Mouse (Mus musculus) embryonic fibroblast, embryonic 13.5 days (primary cell): ENCODE results near the gene Lcn2. TPM values are rescaled to one million over a fixed set of nuclear protein-coding genes. Genes with fewer than 3 reads are reported as not detected.
A peak's percentile ranks its signal among the peaks of the same experiment; 100 is the strongest.

Source experiments
- H3K27ac ChIP-seq: 2 replicates; pipeline ENCODE4 v1.5.1; 2012; ENCODE audit warnings: low read length, control low read depth, inconsistent platforms; ENCODE audit not compliant: insufficient read depth
- H3K4me1 ChIP-seq: 2 replicates; pipeline ENCODE4 v1.6.1; 2011; ENCODE audit warnings: low read length; ENCODE audit not compliant: control insufficient read depth, insufficient read depth
- H3K4me3 ChIP-seq: 2 replicates; pipeline ENCODE4 v1.5.1; 2011; ENCODE audit warnings: mild to moderate bottlenecking, control low read depth, low read length; ENCODE audit not compliant: insufficient read depth
- CTCF ChIP-seq: IDR thresholded peaks from 2 replicates; pipeline ENCODE4 v1.5.1; 2011; ENCODE audit warnings: mild to moderate bottlenecking, control low read depth, low read length, moderate library complexity, borderline replicate concordance; ENCODE audit not compliant: insufficient read depth
- POLR2A ChIP-seq: IDR thresholded peaks from 2 replicates; pipeline ENCODE4 v1.6.1; 2011; ENCODE audit warnings: low read depth, mild to moderate bottlenecking, control low read depth, low read length, moderate library complexity
- polyA plus RNA-seq: library from polyadenylated mRNA; stranded (reverse); fragments of >200 nt; gene quantifications from 2 replicates; pipeline ENCODE4 v1.2.4, GENCODE M21; 2011; ENCODE audit warnings: low read depth; ENCODE audit not compliant: missing spikeins, insufficient read length

Lcn2 gene
- polyA plus RNA-seq = not detected in 2 replicates

- TF ChIP-seq POLR2A (no peak), CTCF (no peak)
- Histone ChIP-seq H3K4me1 (no peaks in the 10 kb centered on the region), H3K27ac (no peak within 1 kb of the TSS), H3K4me3 (no peak within 1 kb of the TSS)
Observed at GRCm38 (mm10) chr2:32387706-32388490, at the start of gene Lcn2. Gene Lcn2 (minus strand): TSS chr2:32388252.

- Histone ChIP-seq H3K27ac (peak overlapping the region; percentile 77), H3K4me3 (no peak overlapping the region), H3K4me1 (peaks cover 13% of the 10 kb centered on the region)
- TF ChIP-seq POLR2A (no peak), CTCF (no peak)
Observed at GRCm38 (mm10) chr2:32437612-32438166, 49.6 kb upstream of the Lcn2 start.

- Histone ChIP-seq H3K27ac (peak overlapping the region; percentile 77), H3K4me1 (peaks cover 13% of the 10 kb centered on the region), H3K4me3 (no peak overlapping the region)
- no peak for TF ChIP-seq POLR2A
- TF ChIP-seq CTCF = no peak
Observed at GRCm38 (mm10) chr2:32436686-32437372, 48.8 kb upstream of the Lcn2 start.

GRCm38 (mm10) chr2:32430701-32431676 is 42.9 kb upstream of the Lcn2 start:
- peak overlapping the region; percentile 39 for H3K4me3 ChIP-seq
- H3K27ac ChIP-seq = peak overlapping the region; percentile 42; the same call in 1 of the 2 replicates
- H3K4me1 ChIP-seq = peaks cover 7% of the 10 kb centered on the region
- TF ChIP-seq CTCF (no peak), POLR2A (peak; percentile 66)

- Histone ChIP-seq H3K27ac (no peak overlapping the region), H3K4me3 (no peak overlapping the region), H3K4me1 (peaks cover 12% of the 10 kb centered on the region; the same call in 1 of the 2 replicates)
- no peak for TF ChIP-seq POLR2A
- TF ChIP-seq CTCF = no peak
Observed at GRCm38 (mm10) chr2:32429215-32429891, 41.3 kb upstream of the Lcn2 start.

GRCm38 (mm10) chr2:32428262-32428722 is 40.2 kb upstream of the Lcn2 start:
- no peak for TF ChIP-seq POLR2A
- TF ChIP-seq CTCF = no peak
- Histone ChIP-seq H3K27ac (no peak overlapping the region), H3K4me3 (no peak overlapping the region), H3K4me1 (peaks cover 13% of the 10 kb centered on the region; the same call in 1 of the 2 replicates)

GRCm38 (mm10) chr2:32427720-32428119 is 39.7 kb upstream of the Lcn2 start:
- TF ChIP-seq POLR2A (no peak), CTCF (no peak)
- no peak overlapping the region for H3K4me3 ChIP-seq
- H3K4me1 ChIP-seq = peaks cover 18% of the 10 kb centered on the region; the same call in 1 of the 2 replicates
- no peak overlapping the region for H3K27ac ChIP-seq

GRCm38 (mm10) chr2:32426141-32426540 is 38.1 kb upstream of the Lcn2 start:
- Histone ChIP-seq H3K27ac (no peak overlapping the region), H3K4me1 (peaks cover 21% of the 10 kb centered on the region), H3K4me3 (no peak overlapping the region)
- TF ChIP-seq CTCF (no peak), POLR2A (no peak)
